8 mouse cellular contexts compared by ENCODE assay signal in genomic region chr4:117915489-117916105, GRCm38 (mm10). TPM values are rescaled to one million over a fixed set of nuclear protein-coding genes. Genes with fewer than 3 reads are reported as not detected.
DNase-seq lines count a peak whose midpoint lies in the region; ATAC-seq lines count a peak whose summit lies in the region.

No protein-coding gene starts in this region.

- WGBS in embryonic facial prominence, embryonic 11.5 days, result 13% methylated on average over 19 of the region's 19 CpGs
- WGBS in limb, embryonic 11.5 days, result 9% methylated on average over 19 of the region's 19 CpGs
- 5% methylated on average over 19 of the region's 19 CpGs for WGBS in neural tube, embryonic 13.5 days

- peak overlapping the region; percentile 94 for H3K4me2 ChIP-seq in embryonic facial prominence, embryonic 11.5 days (ENCODE audit: low read depth, low read length)
- peak overlapping the region; percentile 99 for H3K4me2 ChIP-seq in limb, embryonic 11.5 days (ENCODE audit: low read depth, severe bottlenecking)
- H3K4me2 ChIP-seq in neural tube, embryonic 13.5 days, result peak overlapping the region; percentile 100

- peaks cover 4% of the 10 kb centered on the region; the same call in 1 of the 2 replicates for H3K4me1 ChIP-seq in embryonic facial prominence, embryonic 11.5 days (ENCODE audit: control insufficient read depth, insufficient read depth, low read length)
- H3K4me1 ChIP-seq in limb, embryonic 11.5 days (ENCODE audit: control insufficient read depth, insufficient read depth, low read length), result peaks cover 21% of the 10 kb centered on the region
- peaks cover 49% of the 10 kb centered on the region for H3K4me1 ChIP-seq in neural tube, embryonic 13.5 days (replicated peaks)

- no peaks in the 10 kb centered on the region for H3K9me3 ChIP-seq in embryonic facial prominence, embryonic 11.5 days (replicated peaks; ENCODE audit: control insufficient read depth, low read length)
- H3K9me3 ChIP-seq in limb, embryonic 11.5 days (ENCODE audit: control insufficient read depth, low read length), result no peaks in the 10 kb centered on the region
- H3K9me3 ChIP-seq in neural tube, embryonic 13.5 days, result no peaks in the 10 kb centered on the region

- no peaks in the 10 kb centered on the region for H3K36me3 ChIP-seq in embryonic facial prominence, embryonic 11.5 days (replicated peaks; ENCODE audit: control insufficient read depth, insufficient read depth, low read depth, low read length)
- H3K36me3 ChIP-seq in limb, embryonic 11.5 days (ENCODE audit: control insufficient read depth, insufficient read depth, low read length), result peaks cover 7% of the 10 kb centered on the region; the same call in 1 of the 2 replicates
- peaks cover 18% of the 10 kb centered on the region for H3K36me3 ChIP-seq in neural tube, embryonic 13.5 days

- no peak overlapping the region for H3K27ac ChIP-seq in embryonic facial prominence, embryonic 11.5 days (replicated peaks; ENCODE audit: low read depth, low read length)
- no peak overlapping the region for H3K27ac ChIP-seq in limb, embryonic 11.5 days (replicated peaks; ENCODE audit: low read depth, low read length)
- H3K27ac ChIP-seq in neural tube, embryonic 13.5 days (replicated peaks), result peak overlapping the region; percentile 85

- no peak for ATAC-seq in embryonic facial prominence, embryonic 11.5 days (replicated peaks; ENCODE audit: insufficient number of reproducible peaks, low FRiP score, low TSS enrichment, low read depth)
- no peak for ATAC-seq in limb, embryonic 11.5 days (ENCODE audit: insufficient number of reproducible peaks, low FRiP score, low TSS enrichment, low read depth)
- ATAC-seq in neural tube, embryonic 13.5 days (ENCODE audit: low read depth), result no peak

- peak; percentile 36 for DNase-seq in embryo, embryonic 10.5 days (ENCODE audit: low spot score)
- no peak for DNase-seq in embryo, embryonic 9.5 days (ENCODE audit: extremely low spot score)
- DNase-seq in 3T3-L1 (ENCODE audit: low read depth, low spot score), result peak; percentile 31
- DNase-seq in embryonic facial prominence, embryonic 11.5 days (ENCODE audit: low spot score), result no peak
- DNase-seq in limb, embryonic 11.5 days (ENCODE audit: low spot score), result no peak
- no peak for DNase-seq in right cerebral cortex, adult 18-20 months
- no peak for DNase-seq in adrenal gland, postnatal 25 days

- no peaks in the 10 kb centered on the region for H3K27me3 ChIP-seq in embryonic facial prominence, embryonic 11.5 days (ENCODE audit: control insufficient read depth, insufficient read depth, low read length)
- no peaks in the 10 kb centered on the region for H3K27me3 ChIP-seq in limb, embryonic 11.5 days (ENCODE audit: control insufficient read depth, insufficient read depth, low read length)
- no peaks in the 10 kb centered on the region for H3K27me3 ChIP-seq in neural tube, embryonic 13.5 days

- peak overlapping the region; percentile 74 for H3K9ac ChIP-seq in embryonic facial prominence, embryonic 11.5 days (replicated peaks; ENCODE audit: low read length)
- peak overlapping the region; percentile 78 for H3K9ac ChIP-seq in limb, embryonic 11.5 days (ENCODE audit: low read length)
- H3K9ac ChIP-seq in neural tube, embryonic 13.5 days, result peak overlapping the region; percentile 96

- H3K4me3 ChIP-seq in embryonic facial prominence, embryonic 11.5 days (ENCODE audit: low read depth, low read length), result peak overlapping the region; percentile 65
- peak overlapping the region; percentile 81 for H3K4me3 ChIP-seq in limb, embryonic 11.5 days (ENCODE audit: low read depth, low read length)
- H3K4me3 ChIP-seq in neural tube, embryonic 13.5 days, result peak overlapping the region; percentile 63

RNA-seq across cellular contexts. Expression of gene Ipo13, which starts 0.8 kb away (rescaled TPM):
- polyA plus RNA-seq in embryonic facial prominence, embryonic 11.5 days (2014; fragmentation: Nextera tagmentation; extraction: Ambion mirVana), result 41.0 and 43.6 TPM in 2 replicates
- polyA plus RNA-seq in limb, embryonic 11.5 days (2014; fragmentation: Nextera tagmentation; extraction: Ambion mirVana), result 41.3 and 41.7 TPM in 2 replicates
- polyA plus RNA-seq in neural tube, embryonic 13.5 days (2015; fragmentation: Nextera tagmentation; extraction: Ambion mirVana), result 64.9 and 65.3 TPM in 2 replicates
- total RNA-seq in adrenal gland, postnatal 25 days (2021), result 41.5 and 48.5 TPM in 2 replicates

RNA-seq across cellular contexts. Expression of gene Artn, which starts 14.0 kb away (rescaled TPM):
- 2.0 and 2.6 TPM in 2 replicates for polyA plus RNA-seq in embryonic facial prominence, embryonic 11.5 days (2014; fragmentation: Nextera tagmentation; extraction: Ambion mirVana)
- 11.2 and 14.2 TPM in 2 replicates for polyA plus RNA-seq in limb, embryonic 11.5 days (2014; fragmentation: Nextera tagmentation; extraction: Ambion mirVana)
- 1.0 and 1.5 TPM in 2 replicates for polyA plus RNA-seq in neural tube, embryonic 13.5 days (2015; fragmentation: Nextera tagmentation; extraction: Ambion mirVana)
- 0.33 TPM in 1 of 2 replicates, not detected in the other for total RNA-seq in adrenal gland, postnatal 25 days (2021)

RNA-seq across cellular contexts. Expression of gene Dph2, which starts 23.8 kb away (rescaled TPM):
- 20.8 and 23.8 TPM in 2 replicates for polyA plus RNA-seq in embryonic facial prominence, embryonic 11.5 days (2014; fragmentation: Nextera tagmentation; extraction: Ambion mirVana)
- 21.2 and 22.2 TPM in 2 replicates for polyA plus RNA-seq in limb, embryonic 11.5 days (2014; fragmentation: Nextera tagmentation; extraction: Ambion mirVana)
- polyA plus RNA-seq in neural tube, embryonic 13.5 days (2015; fragmentation: Nextera tagmentation; extraction: Ambion mirVana), result 21.3 and 22.0 TPM in 2 replicates
- 10.6 and 14.2 TPM in 2 replicates for total RNA-seq in adrenal gland, postnatal 25 days (2021)

RNA-seq across cellular contexts. Expression of gene Atp6v0b, which starts 28.5 kb away (rescaled TPM):
- 154 and 177 TPM in 2 replicates for polyA plus RNA-seq in embryonic facial prominence, embryonic 11.5 days (2014; fragmentation: Nextera tagmentation; extraction: Ambion mirVana)
- polyA plus RNA-seq in limb, embryonic 11.5 days (2014; fragmentation: Nextera tagmentation; extraction: Ambion mirVana), result 143 and 158 TPM in 2 replicates
- polyA plus RNA-seq in neural tube, embryonic 13.5 days (2015; fragmentation: Nextera tagmentation; extraction: Ambion mirVana), result 442 and 475 TPM in 2 replicates
- 231 and 241 TPM in 2 replicates for total RNA-seq in adrenal gland, postnatal 25 days (2021)

RNA-seq across cellular contexts. Expression of gene B4galt2, which starts 32.3 kb away (rescaled TPM):
- 24.9 and 26.5 TPM in 2 replicates for polyA plus RNA-seq in embryonic facial prominence, embryonic 11.5 days (2014; fragmentation: Nextera tagmentation; extraction: Ambion mirVana)
- polyA plus RNA-seq in limb, embryonic 11.5 days (2014; fragmentation: Nextera tagmentation; extraction: Ambion mirVana), result 26.7 and 30.1 TPM in 2 replicates
- 43.7 and 45.5 TPM in 2 replicates for polyA plus RNA-seq in neural tube, embryonic 13.5 days (2015; fragmentation: Nextera tagmentation; extraction: Ambion mirVana)
- 12.6 and 18.6 TPM in 2 replicates for total RNA-seq in adrenal gland, postnatal 25 days (2021)

Comparison
In these comparisons a context has a peak if more than half of its experiments do, and no peak if none do; other contexts are left out.
1. DNase-seq: peak in embryo, embryonic 10.5 days (single experiment) and 3T3-L1 (single experiment); none in embryo, embryonic 9.5 days (single experiment), embryonic facial prominence, embryonic 11.5 days (single experiment), limb, embryonic 11.5 days (single experiment), right cerebral cortex, adult 18-20 months (single experiment) and adrenal gland, postnatal 25 days (single experiment).
2. Peak in every context shown above with its lines, with median percentiles within 50 percentile points of each other: H3K4me2 ChIP-seq, H3K4me3 ChIP-seq and H3K9ac ChIP-seq.